20 mouse cellular contexts compared by ENCODE assay signal in genomic region chr4:150526269-150526668, GRCm38 (mm10).
DNase-seq lines count a peak whose midpoint lies in the region; ATAC-seq and TF ChIP-seq lines count a peak whose summit lies in the region.
"Had no signal": no experiment of that assay in that cellular context is flagged by ENCODE, and none has a peak within 500 bp of the region (broad histone marks: within the 10 kb centered on the region; RNA-seq: fewer than 3 reads in every experiment).

No protein-coding gene starts in this region.

- ATAC-seq in hindbrain, embryonic 13.5 days (ENCODE audit: low FRiP score) = no peak
- ATAC-seq in hindbrain, embryonic 16.5 days = no peak
- ATAC-seq in kidney, postnatal 0 days (replicated peaks; ENCODE audit: low FRiP score, low read depth) = no peak
- peak; percentile 32; the same call in 1 of the 2 replicates for ATAC-seq in neural tube, embryonic 13.5 days (ENCODE audit: low read depth)

- H3K9ac ChIP-seq in hindbrain, embryonic 13.5 days = no peak overlapping the region
- H3K9ac ChIP-seq in hindbrain, embryonic 16.5 days (ENCODE audit: low read depth, low read length) = no peak overlapping the region
- no peak overlapping the region for H3K9ac ChIP-seq in kidney, postnatal 0 days (ENCODE audit: low read depth, low read length)
- no peak overlapping the region for H3K9ac ChIP-seq in neural tube, embryonic 13.5 days
- H3K9ac ChIP-seq: heart, embryonic 15.5 days; liver, embryonic 15.5 days had no signal

- H3K9me3 ChIP-seq in hindbrain, embryonic 13.5 days = no peaks in the 10 kb centered on the region
- H3K9me3 ChIP-seq in hindbrain, embryonic 16.5 days (ENCODE audit: control insufficient read depth, low read length) = no peaks in the 10 kb centered on the region
- H3K9me3 ChIP-seq in kidney, postnatal 0 days (replicated peaks; ENCODE audit: low read length) = no peaks in the 10 kb centered on the region
- H3K9me3 ChIP-seq in neural tube, embryonic 13.5 days = no peaks in the 10 kb centered on the region
- H3K9me3 ChIP-seq: embryonic facial prominence, embryonic 10.5 days; heart, embryonic 15.5 days; limb, embryonic 10.5 days; liver, embryonic 15.5 days had no signal

- no peak overlapping the region for H3K4me2 ChIP-seq in hindbrain, embryonic 13.5 days
- H3K4me2 ChIP-seq in hindbrain, embryonic 16.5 days (ENCODE audit: low read length) = no peak overlapping the region
- no peak overlapping the region for H3K4me2 ChIP-seq in kidney, postnatal 0 days (ENCODE audit: low read length)
- H3K4me2 ChIP-seq in neural tube, embryonic 13.5 days = no peak overlapping the region
- H3K4me2 ChIP-seq: heart, embryonic 15.5 days; liver, embryonic 15.5 days had no signal

- H3K27me3 ChIP-seq in hindbrain, embryonic 13.5 days = no peaks in the 10 kb centered on the region
- H3K27me3 ChIP-seq in hindbrain, embryonic 16.5 days (replicated peaks; ENCODE audit: control insufficient read depth, insufficient read depth, low read length) = no peaks in the 10 kb centered on the region
- no peaks in the 10 kb centered on the region for H3K27me3 ChIP-seq in kidney, postnatal 0 days (ENCODE audit: insufficient read depth, low read length)
- no peaks in the 10 kb centered on the region for H3K27me3 ChIP-seq in kidney, adult 2 months (replicated peaks; ENCODE audit: control insufficient read depth, insufficient read depth, low read length)
- H3K27me3 ChIP-seq in neural tube, embryonic 13.5 days = no peaks in the 10 kb centered on the region
- H3K27me3 ChIP-seq: heart, embryonic 15.5 days; liver, embryonic 15.5 days had no signal

- DNase-seq in kidney, postnatal 0 days (ENCODE audit: low spot score) = peak; percentile 34
- no peak for DNase-seq in kidney, adult 2 months
- DNase-seq in brain, embryonic 14.5 days (ENCODE audit: low read depth) = peak; percentile 43
- DNase-seq in left cerebral cortex, adult 18-20 months (ENCODE audit: low spot score in 2 of 2) = no peak
- DNase-seq: adrenal gland, postnatal 25 days; cerebellum, adult 9-11 months; heart, postnatal 36 days; kidney, postnatal 14 days; liver; retina, postnatal 1 day; right cerebral cortex, postnatal 25 days; spleen, adult 18-20 months had no signal

- H3K36me3 ChIP-seq in hindbrain, embryonic 13.5 days = peaks cover 20% of the 10 kb centered on the region
- H3K36me3 ChIP-seq in hindbrain, embryonic 16.5 days (ENCODE audit: control insufficient read depth, insufficient read depth, low read length) = peaks cover 3% of the 10 kb centered on the region; the same call in 1 of the 2 replicates
- H3K36me3 ChIP-seq in kidney, postnatal 0 days (ENCODE audit: insufficient read depth, low read length) = peaks cover 3% of the 10 kb centered on the region; the same call in 1 of the 2 replicates
- H3K36me3 ChIP-seq in kidney, adult 2 months (ENCODE audit: control insufficient read depth, insufficient read depth, low read length) = no peaks in the 10 kb centered on the region; the same call in 1 of the 2 replicates
- peaks cover 21% of the 10 kb centered on the region; the same call in 1 of the 2 replicates for H3K36me3 ChIP-seq in neural tube, embryonic 13.5 days
- H3K36me3 ChIP-seq: liver, embryonic 15.5 days had no signal

- no peak for TF ChIP-seq CTCF in kidney, postnatal 0 days (IDR thresholded peaks at IDR 0.05; ENCODE audit: low read depth)
- TF ChIP-seq CTCF in kidney, adult 2 months (conservative IDR thresholded peaks at IDR 0.05; ENCODE audit: insufficient read depth, insufficient read length, low read depth, low read length) = no peak
- no peak for TF ChIP-seq CTCF in brain, embryonic 14.5 days (IDR thresholded peaks at IDR 0.05; ENCODE audit: borderline replicate concordance, extremely low read depth, insufficient read depth, insufficient read length)

- H3K4me1 ChIP-seq in hindbrain, embryonic 13.5 days (replicated peaks) = peaks cover 32% of the 10 kb centered on the region
- H3K4me1 ChIP-seq in hindbrain, embryonic 16.5 days (ENCODE audit: control insufficient read depth, insufficient read depth, low read depth, low read length) = no peaks in the 10 kb centered on the region
- no peaks in the 10 kb centered on the region; the same call in 1 of the 2 replicates for H3K4me1 ChIP-seq in kidney, postnatal 0 days (replicated peaks; ENCODE audit: insufficient read depth, low read length)
- peaks cover 7% of the 10 kb centered on the region; the same call in 1 of the 2 replicates for H3K4me1 ChIP-seq in kidney, adult 2 months (ENCODE audit: control insufficient read depth, insufficient read depth, low read length)
- H3K4me1 ChIP-seq in neural tube, embryonic 13.5 days (replicated peaks) = peaks cover 59% of the 10 kb centered on the region
- H3K4me1 ChIP-seq: embryonic facial prominence, embryonic 10.5 days; heart, embryonic 15.5 days had no signal

- WGBS in hindbrain, embryonic 13.5 days = 57% methylated on average over 1 of the region's 1 CpGs
- 60% methylated on average over 1 of the region's 1 CpGs for WGBS in hindbrain, embryonic 16.5 days
- 33% methylated on average over 1 of the region's 1 CpGs for WGBS in kidney, postnatal 0 days
- WGBS in kidney, adult 2 months = 76% methylated on average over 1 of the region's 1 CpGs
- 40% methylated on average over 1 of the region's 1 CpGs for WGBS in neural tube, embryonic 13.5 days

- peak overlapping the region; percentile 58 for H3K27ac ChIP-seq in hindbrain, embryonic 13.5 days
- no peak overlapping the region for H3K27ac ChIP-seq in hindbrain, embryonic 16.5 days (ENCODE audit: low read depth, low read length)
- H3K27ac ChIP-seq in kidney, postnatal 0 days = no peak overlapping the region
- no peak overlapping the region for H3K27ac ChIP-seq in kidney, adult 2 months (ENCODE audit: insufficient read depth, low read depth, low read length)
- H3K27ac ChIP-seq in neural tube, embryonic 13.5 days (replicated peaks) = peak overlapping the region; percentile 75
- H3K27ac ChIP-seq: embryonic facial prominence, embryonic 10.5 days; heart, embryonic 15.5 days; limb, embryonic 10.5 days; liver, embryonic 15.5 days; macrophage had no signal

- no peak overlapping the region for H3K4me3 ChIP-seq in hindbrain, embryonic 13.5 days
- H3K4me3 ChIP-seq in hindbrain, embryonic 16.5 days (ENCODE audit: low read length) = no peak overlapping the region
- no peak overlapping the region for H3K4me3 ChIP-seq in kidney, postnatal 0 days (replicated peaks; ENCODE audit: low read depth, low read length)
- H3K4me3 ChIP-seq in kidney, adult 2 months (ENCODE audit: insufficient read depth, low read depth, low read length) = no peak overlapping the region
- no peak overlapping the region for H3K4me3 ChIP-seq in neural tube, embryonic 13.5 days
- H3K4me3 ChIP-seq: embryonic facial prominence, embryonic 10.5 days; heart, embryonic 15.5 days; limb, embryonic 10.5 days; liver, embryonic 15.5 days had no signal

- no peak for TF ChIP-seq POLR2A in kidney, adult 2 months (IDR thresholded peaks at IDR 0.05; ENCODE audit: low read depth, low read length)
- TF ChIP-seq POLR2A in brain, embryonic 14.5 days (IDR thresholded peaks at IDR 0.05; ENCODE audit: borderline replicate concordance, extremely low read depth, insufficient read depth, insufficient read length, poor library complexity, severe bottlenecking) = no peak

Comparison
In these comparisons a context has a peak if more than half of its experiments do, and no peak if none do; other contexts are left out.
1. H3K27ac ChIP-seq: peak in hindbrain, embryonic 13.5 days (single experiment) and neural tube, embryonic 13.5 days (single experiment); none in hindbrain, embryonic 16.5 days (single experiment), kidney, postnatal 0 days (single experiment) and kidney, adult 2 months (single experiment).
2. DNase-seq: peak in kidney, postnatal 0 days (single experiment) and brain, embryonic 14.5 days (single experiment); none in kidney, adult 2 months (single experiment) and left cerebral cortex, adult 18-20 months (0 of 2).